Mouse (Mus musculus): ENCODE measurements around the gene Hoxb5. TPM values are rescaled to one million over a fixed set of nuclear protein-coding genes. Genes with fewer than 3 reads are reported as not detected.

Hoxb5 gene
- polyA plus RNA-seq, 1 experiment from 2014 or later = 0.38 TPM

- no peak overlapping the region for H3K27ac ChIP-seq
- H3K4me2 ChIP-seq (replicated peaks) = 0 out of 2 replicates have a peak overlapping the region, but pooled peaks have one; percentile 2
- H3K9ac ChIP-seq = no peak overlapping the region
- no peaks in the 10 kb centered on the region for H3K36me3 ChIP-seq
- no peak for ATAC-seq (ENCODE audit: insufficient number of reproducible peaks, insufficient read depth, low FRiP score, low TSS enrichment)
- H3K4me1 ChIP-seq = no peaks in the 10 kb centered on the region
- H3K4me3 ChIP-seq = no peak overlapping the region
- WGBS = 2% methylated on average over 4 of the region's 4 CpGs
- H3K9me3 ChIP-seq = no peaks in the 10 kb centered on the region
- H3K27me3 ChIP-seq = peaks cover 97% of the 10 kb centered on the region
Observed at GRCm38 (mm10) chr11:96342576-96342930, 39.4 kb downstream of the Hoxb5 start.

GRCm38 (mm10) chr11:96343206-96343745 lies 40.1 kb downstream of the Hoxb5 start:
- no peaks in the 10 kb centered on the region for H3K36me3 ChIP-seq
- no peak overlapping the region for H3K4me3 ChIP-seq
- no peaks in the 10 kb centered on the region for H3K9me3 ChIP-seq
- WGBS = 9% methylated on average over 2 of the region's 2 CpGs
- no peak overlapping the region for H3K27ac ChIP-seq
- H3K4me1 ChIP-seq = no peaks in the 10 kb centered on the region
- peaks cover 96% of the 10 kb centered on the region for H3K27me3 ChIP-seq
- no peak overlapping the region for H3K4me2 ChIP-seq (replicated peaks)
- H3K9ac ChIP-seq = no peak overlapping the region
- ATAC-seq (ENCODE audit: insufficient number of reproducible peaks, insufficient read depth, low FRiP score, low TSS enrichment) = no peak

- Histone ChIP-seq H3K27ac (no peak overlapping the region), H3K27me3 (peaks cover 96% of the 10 kb centered on the region), H3K36me3 (no peaks in the 10 kb centered on the region), H3K4me3 (no peak overlapping the region), H3K9me3 (no peaks in the 10 kb centered on the region), H3K9ac (no peak overlapping the region), H3K4me1 (no peaks in the 10 kb centered on the region), H3K4me2 (replicated peaks) (no peak overlapping the region)
- ATAC-seq (ENCODE audit: insufficient number of reproducible peaks, insufficient read depth, low FRiP score, low TSS enrichment) = no peak
- 1% methylated on average over 38 of the region's 40 CpGs for WGBS
Observed at GRCm38 (mm10) chr11:96344061-96344877, 41.1 kb downstream of the Hoxb5 start.

- Histone ChIP-seq H3K27me3 (peaks cover 96% of the 10 kb centered on the region), H3K36me3 (no peaks in the 10 kb centered on the region), H3K4me2 (replicated peaks) (no peak overlapping the region), H3K4me3 (no peak overlapping the region), H3K9ac (no peak overlapping the region), H3K27ac (no peak overlapping the region), H3K4me1 (no peaks in the 10 kb centered on the region), H3K9me3 (no peaks in the 10 kb centered on the region)
- no peak for ATAC-seq (ENCODE audit: insufficient number of reproducible peaks, insufficient read depth, low FRiP score, low TSS enrichment)
- 2% methylated on average over 6 of the region's 6 CpGs for WGBS
Observed at GRCm38 (mm10) chr11:96344878-96345159, 41.7 kb downstream of the Hoxb5 start.

- H3K4me2 ChIP-seq (replicated peaks) = peak overlapping the region; percentile 24
- H3K27ac ChIP-seq = no peak overlapping the region
- 1% methylated on average over 38 of the region's 56 CpGs for WGBS
- no peaks in the 10 kb centered on the region for H3K4me1 ChIP-seq
- no peaks in the 10 kb centered on the region for H3K36me3 ChIP-seq
- no peak overlapping the region for H3K9ac ChIP-seq
- ATAC-seq (ENCODE audit: insufficient number of reproducible peaks, insufficient read depth, low FRiP score, low TSS enrichment) = no peak
- peaks cover 95% of the 10 kb centered on the region for H3K27me3 ChIP-seq
- no peak overlapping the region for H3K4me3 ChIP-seq
- no peaks in the 10 kb centered on the region for H3K9me3 ChIP-seq
Observed at GRCm38 (mm10) chr11:96345220-96345892, 42.2 kb downstream of the Hoxb5 start.

- Histone ChIP-seq H3K9ac (no peak overlapping the region), H3K4me2 (replicated peaks) (peak overlapping the region; percentile 24), H3K9me3 (no peaks in the 10 kb centered on the region), H3K4me1 (no peaks in the 10 kb centered on the region), H3K36me3 (no peaks in the 10 kb centered on the region), H3K27me3 (peaks cover 95% of the 10 kb centered on the region), H3K27ac (no peak overlapping the region), H3K4me3 (no peak overlapping the region)
- WGBS = 2% methylated on average over 45 of the region's 45 CpGs
- no peak for ATAC-seq (ENCODE audit: insufficient number of reproducible peaks, insufficient read depth, low FRiP score, low TSS enrichment)
Observed at GRCm38 (mm10) chr11:96345893-96346806, 43.0 kb downstream of the Hoxb5 start.

- H3K9ac ChIP-seq = no peak overlapping the region
Observed at GRCm38 (mm10) chr11:96346916-96347520, 43.9 kb downstream of the Hoxb5 start.

GRCm38 (mm10) chr11:96347717-96348116 lies 44.6 kb downstream of the Hoxb5 start:
- Histone ChIP-seq H3K9me3 (no peaks in the 10 kb centered on the region), H3K4me1 (no peaks in the 10 kb centered on the region), H3K9ac (no peak overlapping the region), H3K36me3 (no peaks in the 10 kb centered on the region), H3K4me3 (no peak overlapping the region), H3K27ac (no peak overlapping the region), H3K27me3 (peaks cover 94% of the 10 kb centered on the region), H3K4me2 (replicated peaks) (no peak overlapping the region)
- WGBS = 11% methylated on average over 4 of the region's 4 CpGs
- ATAC-seq (ENCODE audit: insufficient number of reproducible peaks, insufficient read depth, low FRiP score, low TSS enrichment) = no peak

More at GRCm38 (mm10) chr11:96346916-96347520, 43.9 kb downstream of the Hoxb5 start:
- H3K4me3 ChIP-seq = no peak overlapping the region
- no peak overlapping the region for H3K4me2 ChIP-seq (replicated peaks)
- no peaks in the 10 kb centered on the region for H3K4me1 ChIP-seq
- WGBS = 16% methylated on average over 5 of the region's 5 CpGs
- H3K9me3 ChIP-seq = no peaks in the 10 kb centered on the region
- no peak for ATAC-seq (ENCODE audit: insufficient number of reproducible peaks, insufficient read depth, low FRiP score, low TSS enrichment)
- no peaks in the 10 kb centered on the region for H3K36me3 ChIP-seq
- H3K27me3 ChIP-seq = peaks cover 95% of the 10 kb centered on the region
- H3K27ac ChIP-seq = no peak overlapping the region

- H3K4me2 ChIP-seq (replicated peaks) = no peak overlapping the region
- H3K9ac ChIP-seq = no peak overlapping the region
- H3K36me3 ChIP-seq = no peaks in the 10 kb centered on the region
- H3K27ac ChIP-seq = no peak overlapping the region
- 3% methylated on average over 21 of the region's 21 CpGs for WGBS
- H3K9me3 ChIP-seq = no peaks in the 10 kb centered on the region
- H3K27me3 ChIP-seq = peaks cover 93% of the 10 kb centered on the region
- H3K4me3 ChIP-seq = no peak overlapping the region
- no peak for ATAC-seq (ENCODE audit: insufficient number of reproducible peaks, insufficient read depth, low FRiP score, low TSS enrichment)
- H3K4me1 ChIP-seq = no peaks in the 10 kb centered on the region
Observed at GRCm38 (mm10) chr11:96348141-96348928, 45.2 kb downstream of the Hoxb5 start.

- Histone ChIP-seq H3K4me1 (no peaks in the 10 kb centered on the region), H3K4me2 (replicated peaks) (no peak overlapping the region), H3K27me3 (peaks cover 88% of the 10 kb centered on the region), H3K36me3 (no peaks in the 10 kb centered on the region), H3K9me3 (no peaks in the 10 kb centered on the region), H3K9ac (no peak overlapping the region), H3K4me3 (no peak overlapping the region), H3K27ac (no peak overlapping the region)
- no peak for ATAC-seq (ENCODE audit: insufficient number of reproducible peaks, insufficient read depth, low FRiP score, low TSS enrichment)
- WGBS = 14% methylated on average over 3 of the region's 3 CpGs
Observed at GRCm38 (mm10) chr11:96348988-96349387, 45.9 kb downstream of the Hoxb5 start.

Data from embryonic facial prominence, embryonic 12.5 days (tissue).